Mouse (Mus musculus) v-Abl transformed pro-B cells (cell line): ENCODE results near the gene Rad54l2.

Experiments
- in situ Hi-C, 2 experiments: fragments of 400-800 bp; cut with MboI; formaldehyde crosslinking; loops; one replicate each; pipeline ENCODE4 v1.15.1; 2025; ENCODE audit not compliant: unreplicated experiment in 2 of 2

The Rad54l2 gene

GRCm38 (mm10) chr9:106681026-106681425 is 108.0 kb downstream of the Rad54l2 start:
- in situ Hi-C loops, result loop anchor here in 1 of 2 experiments (5.0 kb wide), 1 partner anchor 611 kb away; no protein-coding TSS in a partner anchor

GRCm38 (mm10) chr9:106678242-106678641 is 110.8 kb downstream of the Rad54l2 start:
- in situ Hi-C loops, result loop anchor here (10.0 kb wide), 2 partner anchors 677 to 847 kb away; no protein-coding TSS in a partner anchor

DNA sequence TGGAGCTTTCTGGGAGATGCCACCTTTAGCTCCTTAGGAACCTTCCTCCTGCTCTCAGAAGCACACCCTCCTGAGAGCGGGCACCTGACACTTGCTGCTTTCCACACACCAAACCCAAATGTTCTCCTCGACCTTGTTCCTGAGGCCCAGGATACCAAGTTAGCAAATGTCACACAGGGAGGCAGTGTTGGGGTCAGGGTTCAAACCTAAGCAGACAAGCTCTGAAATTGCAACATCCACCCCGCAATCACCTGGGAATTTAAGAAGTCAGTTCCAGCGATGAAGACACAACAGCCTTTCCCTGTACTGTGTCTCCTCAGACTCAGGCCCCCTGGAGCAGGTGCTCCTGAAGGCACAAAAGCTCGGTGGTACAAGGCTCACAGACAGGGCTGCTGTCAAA is 111.3 kb downstream of the Rad54l2 start:
- in situ Hi-C loops, result loop anchor here (10.0 kb wide), 2 partner anchors 677 to 847 kb away; no protein-coding TSS in a partner anchor

GRCm38 (mm10) chr9:106676571-106676970 is 112.4 kb downstream of the Rad54l2 start:
- in situ Hi-C loops, result loop anchor here (10.0 kb wide), 2 partner anchors 678 to 848 kb away; no protein-coding TSS in a partner anchor

DNA sequence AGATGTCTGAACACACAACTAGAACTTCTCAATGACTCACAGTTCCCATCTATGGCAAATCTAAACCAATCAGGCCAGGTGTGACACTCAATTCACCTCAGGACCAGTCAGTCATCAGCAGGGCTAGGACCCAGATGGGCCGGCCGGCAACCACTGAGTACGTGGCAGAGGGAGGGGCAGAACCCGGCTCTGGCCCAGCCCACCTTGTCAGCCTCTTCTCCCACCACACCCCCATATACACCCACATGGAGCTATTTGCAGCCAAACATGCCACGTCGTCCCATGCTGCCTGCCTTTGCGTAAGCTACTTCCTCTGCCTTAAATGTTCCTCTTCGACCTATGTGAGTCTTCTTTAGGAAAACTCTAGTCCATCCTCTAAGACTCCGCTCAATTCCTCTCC is 113.0 kb downstream of the Rad54l2 start:
- in situ Hi-C loops, result loop anchor here (10.0 kb wide), 2 partner anchors 679 to 849 kb away; no protein-coding TSS in a partner anchor

DNA sequence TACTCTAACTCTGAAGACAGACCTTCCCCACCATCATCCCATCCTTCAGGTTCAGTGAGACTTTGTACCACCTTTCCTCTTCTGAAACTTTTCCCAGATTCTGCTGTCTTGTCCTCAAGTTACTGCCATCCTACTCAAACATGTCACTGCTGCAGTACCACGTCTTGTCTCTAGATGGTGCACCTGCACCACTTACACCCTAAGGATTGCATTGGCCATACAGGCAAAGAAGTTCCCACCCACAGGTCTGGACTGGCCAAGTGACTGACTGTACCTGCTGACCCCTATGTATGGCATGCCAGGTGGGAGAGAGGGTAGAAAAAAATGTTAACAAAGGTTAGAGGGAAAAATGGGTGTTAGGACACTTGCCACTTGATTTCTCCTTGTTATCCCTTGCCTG is 113.5 kb downstream of the Rad54l2 start:
- in situ Hi-C loops, result loop anchor here (10.0 kb wide), 2 partner anchors 679 to 849 kb away; no protein-coding TSS in a partner anchor

DNA sequence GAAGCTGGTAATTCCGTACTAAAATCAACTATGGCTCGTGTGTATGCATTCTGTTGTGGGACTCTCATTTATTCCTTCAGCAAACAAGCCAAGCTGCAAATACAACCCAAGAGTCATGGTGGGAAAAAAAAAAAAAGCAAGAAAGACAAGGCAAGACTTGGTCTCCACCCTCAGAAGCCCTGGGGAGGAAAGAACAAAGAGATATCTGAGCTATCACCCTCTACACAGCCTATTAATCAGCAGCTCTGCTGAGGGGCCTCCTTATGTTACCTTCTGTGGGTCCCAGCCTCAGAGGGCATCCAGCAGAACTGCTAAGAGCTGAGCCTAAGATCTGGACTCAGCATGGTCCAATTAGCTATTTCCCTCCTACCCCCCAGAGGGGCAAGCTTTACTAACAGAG is 115.1 kb downstream of the Rad54l2 start:
- in situ Hi-C loops, result loop anchor here (5.0 to 25.0 kb wide), 4 partner anchors 618 to 851 kb away; no protein-coding TSS in a partner anchor

GRCm38 (mm10) chr9:106664856-106665255 is 124.1 kb downstream of the Rad54l2 start:
- in situ Hi-C loops, result loop anchor here in 1 of 2 experiments (25.0 kb wide), 1 partner anchor 822 kb away; no protein-coding TSS in a partner anchor

GRCm38 (mm10) chr9:106664433-106664832 is 124.6 kb downstream of the Rad54l2 start:
- in situ Hi-C loops, result loop anchor here in 1 of 2 experiments (25.0 kb wide), 1 partner anchor 823 kb away; no protein-coding TSS in a partner anchor

DNA sequence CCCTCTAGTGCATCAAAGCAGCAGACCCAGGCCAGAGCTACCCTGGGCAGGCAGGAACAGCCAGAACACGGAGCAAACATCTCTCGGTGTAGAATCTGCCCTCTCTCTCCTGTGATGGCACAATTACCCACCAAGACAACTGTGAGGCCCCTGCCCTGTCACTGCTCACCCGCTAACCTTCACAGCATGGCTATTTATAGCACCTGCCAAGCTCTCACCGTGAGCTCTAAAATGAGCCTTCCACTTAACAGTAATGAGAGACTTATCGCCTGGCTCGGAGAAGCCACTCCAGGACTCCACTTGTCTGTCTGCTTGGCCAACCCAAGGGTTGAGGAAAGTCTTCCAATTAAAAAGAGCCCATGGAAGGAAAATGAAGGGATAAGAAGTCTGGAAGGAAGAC is 125.8 kb downstream of the Rad54l2 start:
- in situ Hi-C loops, result loop anchor here in 1 of 2 experiments (25.0 kb wide), 1 partner anchor 824 kb away; no protein-coding TSS in a partner anchor

GRCm38 (mm10) chr9:106659935-106660334 is 129.1 kb downstream of the Rad54l2 start:
- in situ Hi-C loops, result loop anchor here in 1 of 2 experiments (25.0 kb wide), 1 partner anchor 827 kb away; no protein-coding TSS in a partner anchor

DNA sequence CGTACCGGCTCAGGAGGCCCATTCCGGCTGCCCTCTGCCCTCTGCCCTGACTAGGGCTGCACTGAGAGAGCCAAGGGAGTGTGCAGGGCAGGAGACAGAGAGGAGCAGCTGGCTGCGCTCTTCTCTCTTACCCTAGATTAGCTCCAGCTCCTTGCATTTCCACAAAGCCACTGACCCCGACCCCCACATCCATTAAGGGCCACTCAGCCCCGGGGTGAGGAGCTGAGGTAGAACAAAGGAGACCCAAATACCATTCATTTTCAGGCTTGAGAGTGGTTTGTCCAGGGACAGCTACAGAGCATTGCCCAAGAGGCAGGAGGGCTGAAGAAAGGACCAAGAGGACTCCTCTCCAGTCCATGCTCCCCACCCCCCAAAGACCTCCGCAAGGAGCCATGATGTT is 129.6 kb downstream of the Rad54l2 start:
- in situ Hi-C loops, result loop anchor here in 1 of 2 experiments (25.0 kb wide), 1 partner anchor 828 kb away; no protein-coding TSS in a partner anchor

DNA sequence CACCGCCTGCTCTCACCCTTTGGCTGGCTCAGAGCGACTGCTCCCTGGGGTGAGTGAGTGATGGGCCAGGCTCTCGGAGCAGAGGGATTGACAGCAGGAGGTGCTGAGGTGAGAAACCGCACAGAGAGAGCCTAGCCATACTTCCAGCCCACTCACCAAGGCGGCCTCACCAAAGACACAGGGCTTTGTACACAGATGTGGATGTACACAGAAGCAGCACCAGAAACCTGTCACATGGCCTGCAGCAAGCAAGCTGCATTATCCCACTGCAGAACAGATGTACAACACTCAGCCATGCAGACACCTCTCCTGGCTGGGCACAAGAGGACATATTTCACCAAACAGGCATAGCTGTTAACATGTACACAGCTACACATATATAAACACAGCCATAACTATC is 131.4 kb downstream of the Rad54l2 start:
- in situ Hi-C loops, result loop anchor here in 1 of 2 experiments (25.0 kb wide), 1 partner anchor 830 kb away; no protein-coding TSS in a partner anchor

GRCm38 (mm10) chr9:106656820-106657219 is 132.2 kb downstream of the Rad54l2 start:
- in situ Hi-C loops, result loop anchor here in 1 of 2 experiments (25.0 kb wide), 1 partner anchor 830 kb away; no protein-coding TSS in a partner anchor

GRCm38 (mm10) chr9:106655884-106656720 is 132.9 kb downstream of the Rad54l2 start, which contains the start of gene Grm2:
TSS of gene Grm2 (minus strand) at chr9:106656082.
- in situ Hi-C loops, result loop anchor here in 1 of 2 experiments (25.0 kb wide), 1 partner anchor 831 kb away; no protein-coding TSS in a partner anchor

- in situ Hi-C loops, result loop anchor here in 1 of 2 experiments (25.0 kb wide), 1 partner anchor 835 kb away; no protein-coding TSS in a partner anchor
These were observed 136.3 kb downstream of the Rad54l2 start for GRCm38 (mm10) chr9:106652720-106653119.

DNA sequence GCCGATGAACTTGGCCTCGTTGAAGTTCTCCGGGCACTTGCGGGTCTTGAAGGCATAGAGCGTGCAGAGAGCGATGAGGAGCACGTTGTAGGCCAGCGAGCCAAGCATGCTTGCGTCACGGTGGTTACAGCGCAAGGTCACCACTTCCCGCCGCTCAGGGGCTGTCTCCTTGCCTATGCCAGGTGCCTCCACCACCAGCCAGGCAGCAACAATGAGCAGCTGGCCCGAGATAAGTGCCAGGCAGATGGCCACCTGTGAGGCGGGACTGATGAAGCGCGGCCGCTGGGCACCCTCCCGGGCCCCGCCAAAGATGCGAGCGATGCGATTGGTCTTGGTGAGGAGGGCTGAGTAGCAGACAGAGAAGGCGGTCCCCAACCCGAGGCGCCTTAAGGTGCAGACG is 141.8 kb downstream of the Rad54l2 start:
- in situ Hi-C loops, result no loop called here

DNA sequence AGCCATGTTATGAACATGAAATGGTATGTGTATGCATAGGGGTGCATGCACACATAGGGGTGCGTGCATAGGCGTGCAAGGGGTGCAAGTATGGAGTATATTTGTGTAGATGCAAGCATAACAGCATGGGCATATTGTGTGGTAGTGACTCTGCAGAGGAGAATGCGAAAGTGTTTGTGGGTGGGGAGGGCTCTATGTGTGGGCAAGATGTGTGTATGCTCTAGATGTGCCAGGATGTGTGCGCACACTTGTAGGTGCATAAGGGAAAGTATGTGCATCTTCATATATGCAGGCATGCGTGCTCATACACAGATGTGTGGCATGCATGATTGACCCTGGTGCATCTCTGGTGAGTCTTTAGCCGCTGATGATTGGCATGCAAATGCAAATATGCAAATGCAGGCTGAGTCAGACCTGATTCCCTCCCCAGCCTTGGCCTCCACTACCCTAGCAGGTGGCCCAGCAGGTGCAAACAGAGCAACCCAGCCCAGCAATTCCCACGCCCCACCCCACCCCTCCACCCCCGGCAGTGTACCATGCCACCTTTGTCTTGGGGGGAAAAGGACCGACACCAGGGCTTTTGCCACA is 143.2 kb downstream of the Rad54l2 start:
- in situ Hi-C loops, result no loop called here

GRCm38 (mm10) chr9:106643787-106644186 is 145.2 kb downstream of the Rad54l2 start:
- in situ Hi-C loops, result no loop called here

- in situ Hi-C loops, result no loop called here
These were observed 145.9 kb downstream of the Rad54l2 start for GRCm38 (mm10) chr9:106643128-106643527.
